Mouse (Mus musculus): ENCODE results near the gene Gadl1.

Gadl1 gene

DNA sequence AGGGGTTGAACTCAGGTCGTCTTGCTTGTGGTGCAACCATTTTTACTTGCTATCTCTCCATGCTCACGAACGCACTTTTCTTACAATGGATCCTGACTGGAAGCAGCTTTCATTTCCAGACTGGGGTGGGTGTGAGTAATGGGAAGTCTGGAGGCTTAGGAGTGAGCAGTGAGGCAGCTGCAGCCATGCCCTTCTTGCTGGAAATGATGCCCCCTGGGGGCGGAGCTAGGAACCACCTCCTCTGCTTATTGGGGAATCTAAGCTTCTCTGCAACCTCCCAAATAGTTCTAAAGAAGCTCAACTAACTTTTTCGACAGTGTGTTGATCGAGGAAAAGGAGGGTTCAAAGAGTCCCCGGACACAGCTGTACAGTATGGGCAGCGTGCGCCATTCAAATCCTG, 179.7 kb downstream of the Gadl1 start:
- DNase-seq (ENCODE audit: low spot score) = peak; percentile 28

DNA sequence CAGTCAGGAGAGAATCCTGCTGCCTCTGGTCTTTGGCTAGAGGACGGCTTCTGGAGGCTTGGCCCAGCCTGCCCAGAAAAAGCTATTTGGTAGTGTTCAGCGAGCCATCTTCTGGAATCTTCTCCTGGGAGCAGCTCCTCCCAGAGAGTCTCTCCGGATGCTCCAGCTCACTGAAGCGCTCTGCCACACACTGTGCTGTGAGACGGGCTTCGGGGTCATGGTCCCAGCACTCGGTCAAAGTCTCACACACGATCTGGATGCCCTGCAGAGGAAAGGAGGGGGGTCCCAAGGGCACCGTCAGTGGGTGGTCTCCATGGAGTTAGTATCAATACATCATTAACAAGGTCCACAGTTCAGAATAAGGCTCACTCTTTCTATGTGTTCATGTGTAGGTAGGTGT, 181.0 kb downstream of the Gadl1 start:
- DNase-seq (ENCODE audit: low spot score) = no peak

DNA sequence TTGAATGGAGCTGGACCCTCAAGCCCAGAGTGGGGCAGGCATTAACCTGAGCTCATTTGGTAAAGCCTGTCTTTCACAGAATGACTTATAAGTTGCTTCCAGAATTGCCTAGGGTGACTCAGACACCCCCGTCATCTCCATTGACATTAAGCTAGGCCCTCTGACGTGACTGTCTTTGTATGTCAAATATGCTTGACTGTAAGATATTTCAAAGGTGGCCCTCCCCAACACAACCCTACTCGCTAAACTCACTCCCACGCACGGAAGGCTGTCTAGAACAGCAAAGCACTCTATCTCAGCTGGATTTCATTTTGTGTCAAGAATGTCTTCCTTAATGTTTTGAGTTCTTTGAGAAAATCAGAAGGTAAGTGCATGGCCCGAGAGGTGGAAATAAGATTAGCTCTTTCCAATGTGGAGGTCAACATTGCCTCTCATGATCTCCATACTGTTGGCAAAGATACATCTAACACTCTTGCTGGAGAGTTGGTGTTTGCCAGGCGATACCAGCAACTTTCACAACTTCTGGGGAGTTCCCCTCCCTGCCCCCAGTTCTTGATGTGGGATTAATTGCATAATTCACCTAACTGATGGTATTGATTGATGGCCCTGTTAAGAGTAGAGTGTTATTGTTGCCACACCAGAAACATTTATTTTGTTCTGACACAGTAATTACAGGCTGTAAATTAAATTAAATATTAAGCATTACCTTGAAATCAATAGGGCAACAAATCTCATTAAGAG, 182.0 kb downstream of the Gadl1 start:
- peak; percentile 70 for DNase-seq (ENCODE audit: low spot score)

DNA sequence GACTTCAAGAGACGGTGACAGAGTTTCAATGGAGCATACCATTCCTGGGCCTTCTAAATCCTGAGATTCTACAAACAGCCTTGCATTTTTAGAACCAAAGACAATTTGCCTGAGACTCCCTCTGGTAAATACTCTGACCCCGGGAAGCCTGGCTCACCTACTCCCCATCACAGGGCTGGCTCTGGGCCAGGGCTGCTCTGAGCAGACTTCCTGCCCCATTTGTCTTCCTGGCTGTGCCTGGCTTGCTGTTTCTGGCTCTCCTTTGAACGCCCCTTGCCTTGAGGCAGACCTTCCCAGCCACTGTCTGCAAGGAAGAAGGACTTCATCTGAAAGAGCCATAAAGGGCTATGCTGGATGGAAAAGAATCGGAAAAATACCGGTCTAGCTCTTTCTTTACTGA, 182.7 kb downstream of the Gadl1 start:
- DNase-seq (ENCODE audit: low spot score) = peak; percentile 55

GRCm38 (mm10) chr9:116098724-116099595, 189.7 kb downstream of the Gadl1 start:
- no peak for DNase-seq (ENCODE audit: low spot score)

DNA sequence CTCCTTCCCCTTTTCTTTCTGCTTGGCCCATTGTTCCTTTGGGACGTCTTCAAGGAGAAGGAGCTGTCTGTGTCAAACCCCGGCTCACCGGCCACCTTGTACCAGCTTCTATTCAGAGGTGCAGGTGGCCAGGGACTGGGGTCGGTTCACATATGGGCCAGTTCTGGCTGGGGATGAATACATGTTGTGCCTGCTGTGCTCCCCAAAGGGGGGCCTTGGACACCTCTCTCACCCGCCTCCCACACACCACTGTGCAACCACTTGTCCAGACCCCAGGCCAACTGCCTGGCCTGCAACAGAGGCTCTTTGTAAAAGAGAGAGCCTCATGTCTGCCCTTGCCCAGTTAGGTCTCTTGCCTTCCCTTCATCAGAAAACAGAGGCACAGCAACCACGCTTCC, 190.3 kb downstream of the Gadl1 start:
- DNase-seq (ENCODE audit: low spot score) = no peak

DNA sequence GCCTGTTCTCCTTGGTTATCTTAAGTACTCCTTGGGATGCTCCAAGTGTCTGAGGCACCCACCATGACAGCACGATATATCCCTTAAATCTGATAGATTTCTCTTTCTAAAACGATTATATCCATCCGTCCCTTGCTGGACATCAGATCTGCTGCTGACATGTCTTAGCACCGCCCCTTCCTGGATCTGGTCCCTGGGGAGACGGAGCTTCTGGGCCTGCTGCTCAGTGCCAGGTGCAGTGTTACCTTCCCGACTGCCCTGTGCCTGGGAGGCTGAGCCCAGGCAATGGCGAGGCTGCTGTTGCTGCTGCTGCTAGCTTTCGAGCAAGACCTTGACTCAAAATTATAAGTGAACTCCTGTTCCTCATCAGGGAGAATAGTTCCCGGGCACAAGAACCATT, 190.8 kb downstream of the Gadl1 start:
- no peak for DNase-seq (ENCODE audit: low spot score)

DNA sequence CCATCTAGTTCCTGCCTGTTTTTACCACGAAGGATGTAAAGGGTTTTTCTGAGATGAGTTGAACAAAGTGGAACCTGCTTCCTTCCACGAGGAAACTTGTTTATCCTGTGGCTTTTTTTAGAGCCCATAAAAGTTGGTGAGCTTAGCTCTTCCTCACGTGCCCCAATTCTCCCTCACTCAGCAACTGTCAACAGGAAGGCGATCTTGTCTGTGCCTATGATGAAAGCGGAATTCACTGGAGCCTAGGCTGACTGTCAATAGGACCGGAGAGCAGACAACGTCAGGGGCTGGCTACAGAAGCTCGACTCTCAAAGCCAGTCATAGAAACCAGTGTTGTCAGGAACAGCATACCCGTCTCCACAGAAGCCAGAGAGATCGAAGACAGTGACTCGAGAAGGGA, 192.6 kb downstream of the Gadl1 start:
- DNase-seq (ENCODE audit: low spot score) = peak; percentile 73

- DNase-seq (ENCODE audit: low spot score) = no peak
Measured at GRCm38 (mm10) chr9:116104770-116105169, 195.5 kb downstream of the Gadl1 start.

DNA sequence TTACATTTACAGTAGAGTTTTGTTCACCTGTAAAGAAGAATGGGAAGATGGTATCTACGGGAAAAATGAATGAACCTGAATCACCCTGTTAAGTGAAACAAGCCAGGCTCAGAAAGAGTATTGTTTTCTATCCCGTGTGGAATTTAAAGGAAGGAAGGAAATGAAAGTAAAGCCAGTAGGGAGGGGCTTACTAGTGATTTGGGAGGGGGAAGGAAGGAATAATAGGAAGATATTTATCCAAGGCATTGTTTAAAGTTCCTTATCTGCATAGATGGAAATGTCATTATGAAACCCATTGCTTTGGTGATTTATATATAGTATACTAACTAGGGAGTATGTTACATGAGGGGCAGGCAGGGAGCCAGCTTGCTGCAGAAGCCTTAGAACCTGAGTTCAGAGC, 199.5 kb downstream of the Gadl1 start:
- DNase-seq (ENCODE audit: low spot score) = no peak

GRCm38 (mm10) chr9:116111149-116111970, 202.1 kb downstream of the Gadl1 start:
- DNase-seq (ENCODE audit: low spot score) = no peak

- peak; percentile 78 for DNase-seq (ENCODE audit: low spot score)
Measured at GRCm38 (mm10) chr9:116114339-116114738, 205.1 kb downstream of the Gadl1 start.

GRCm38 (mm10) chr9:116115875-116116274, 206.6 kb downstream of the Gadl1 start:
- no peak for DNase-seq (ENCODE audit: low spot score)

GRCm38 (mm10) chr9:116118332-116118872, 209.1 kb downstream of the Gadl1 start:
- no peak for DNase-seq (ENCODE audit: low spot score)

DNA sequence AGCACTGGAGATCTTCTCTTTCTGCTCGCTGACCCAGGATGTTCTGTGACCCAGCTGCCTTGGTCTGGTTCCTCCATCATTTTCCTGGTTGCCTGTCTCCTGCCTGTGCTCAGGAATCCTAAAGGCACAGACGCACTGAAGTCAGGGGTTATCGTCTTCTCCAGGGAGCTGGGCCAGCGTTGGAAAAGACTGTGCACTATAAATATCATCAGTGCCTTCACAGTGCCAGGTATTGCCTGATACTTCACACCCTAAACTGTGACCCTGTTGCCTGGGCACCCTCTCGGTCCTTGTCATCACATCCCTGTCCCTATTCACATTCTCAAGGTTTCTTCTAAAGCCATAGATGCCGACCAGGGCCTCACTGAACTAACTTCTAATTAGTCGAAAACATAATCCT, 210.7 kb downstream of the Gadl1 start:
- DNase-seq (ENCODE audit: low spot score) = no peak

DNA sequence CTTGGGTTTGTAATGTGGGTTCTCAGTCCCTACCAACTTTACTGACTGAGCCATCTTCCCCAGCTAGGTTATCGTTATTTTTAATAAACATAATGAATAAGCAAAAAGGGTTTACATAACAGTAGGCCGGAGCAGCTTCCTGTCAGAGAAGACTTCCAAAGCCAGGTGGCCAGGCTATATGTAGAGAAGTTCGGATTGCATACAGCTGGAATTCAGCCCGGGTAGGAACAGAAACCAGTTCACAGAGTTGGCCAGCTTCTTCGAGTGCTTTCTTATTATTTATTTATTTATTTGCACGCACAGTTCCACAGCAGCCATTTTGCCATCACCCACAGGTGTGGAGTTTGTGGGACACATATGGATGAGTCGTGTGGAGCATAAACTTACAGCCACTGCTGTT, 212.2 kb downstream of the Gadl1 start:
- DNase-seq (ENCODE audit: low spot score) = no peak

- DNase-seq (ENCODE audit: low spot score) = no peak
Measured at GRCm38 (mm10) chr9:116122544-116122943, 213.3 kb downstream of the Gadl1 start.

DNA sequence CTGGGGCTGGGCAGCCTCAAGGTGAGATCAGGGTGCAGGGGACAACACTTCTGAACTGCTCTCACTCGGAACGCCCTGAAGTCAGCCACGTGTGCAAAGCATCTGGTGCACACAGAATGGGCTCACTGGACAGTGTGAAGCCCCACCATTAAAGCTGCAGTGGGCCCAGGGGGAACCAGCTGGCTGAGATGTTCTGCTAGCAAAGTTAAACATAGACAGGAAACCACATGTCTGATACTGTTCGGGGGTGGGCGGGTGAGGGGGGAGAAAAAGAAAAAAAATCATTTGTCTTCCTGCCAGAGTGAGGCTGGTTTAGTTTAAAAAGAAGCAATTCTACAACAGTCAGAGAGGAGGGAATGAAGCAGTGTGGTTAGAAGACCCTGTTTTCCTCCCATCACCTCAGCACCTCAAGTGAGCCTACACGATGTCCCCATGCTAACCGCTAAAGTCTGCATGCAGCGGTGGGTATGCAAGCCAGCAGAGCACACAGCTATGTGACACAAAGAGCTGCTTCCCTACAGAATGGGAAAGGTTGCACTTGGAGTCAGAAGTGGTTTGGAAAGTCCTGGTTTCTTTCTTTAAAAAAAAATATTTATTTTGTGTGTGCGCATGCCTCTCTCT, 213.8 kb downstream of the Gadl1 start:
- peak; percentile 55 for DNase-seq (ENCODE audit: low spot score)
